Mouse (Mus musculus): ENCODE data around the gene Polr2i.

GRCm38 (mm10) chr7:30192088-30192487 is 39.7 kb upstream of the Polr2i start:
- TF ChIP-seq POLR2A (IDR thresholded peaks at IDR 0.05; ENCODE audit: insufficient read length, low read depth) (no peak), REST (IDR thresholded peaks at IDR 0.05; ENCODE audit: insufficient read depth, insufficient read length) (no peak), MAX (IDR thresholded peaks at IDR 0.05; ENCODE audit: low read depth) (no peak), TCF12 (IDR thresholded peaks at IDR 0.05; ENCODE audit: insufficient read depth, poor library complexity, severe bottlenecking) (no peak), POLR2AphosphoS2 (IDR thresholded peaks at IDR 0.05; ENCODE audit: insufficient read length, low read depth) (no peak), USF1 (IDR thresholded peaks at IDR 0.05; ENCODE audit: low read depth) (no peak)

Measured in myocyte (in vitro differentiated cells).